ENCODE assay signal across 14 mouse cellular contexts in the genomic region with DNA sequence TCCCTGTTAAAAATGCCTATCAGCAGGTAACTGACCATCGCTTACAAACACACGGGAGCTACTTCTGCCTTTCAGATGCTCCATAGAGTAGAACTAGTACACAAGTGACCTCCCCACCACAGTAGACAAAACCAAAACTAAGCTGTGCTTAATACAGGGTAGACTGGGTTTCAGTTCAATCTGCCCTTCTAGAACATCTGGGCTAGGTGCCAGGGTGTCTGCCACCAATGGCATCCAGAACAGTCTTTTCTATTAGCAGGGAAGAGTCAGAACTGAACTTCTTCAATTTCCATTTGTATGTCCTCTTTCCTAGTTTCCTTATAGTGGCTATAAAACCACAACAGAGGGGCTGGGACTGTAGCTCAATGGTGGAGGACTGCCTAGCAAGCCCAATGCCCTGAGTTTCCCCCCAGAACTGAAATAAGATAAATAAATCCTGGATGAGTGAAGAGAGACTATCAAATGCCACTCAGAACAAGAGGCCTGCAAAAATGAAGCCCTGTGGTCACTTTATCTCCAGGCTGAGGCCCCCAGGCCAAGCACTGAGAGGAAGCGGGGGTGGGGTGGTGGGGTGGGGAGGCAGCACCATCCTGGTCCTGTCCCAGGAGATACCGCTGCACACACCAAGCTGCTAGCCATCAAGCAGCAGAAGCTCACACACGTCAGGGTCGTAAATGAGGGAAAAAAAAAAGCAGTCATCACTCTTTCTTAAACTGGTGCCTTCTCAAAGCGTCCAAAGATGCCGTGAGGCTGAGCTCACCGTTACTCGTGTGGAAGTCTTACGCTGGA. TPM values are rescaled to one million over a fixed set of nuclear protein-coding genes. Genes with fewer than 3 reads are reported as not detected.
DNase-seq lines count a peak whose midpoint lies in the region; ATAC-seq and TF ChIP-seq lines count a peak whose summit lies in the region.
"Had no signal": no experiment of that assay in that cellular context is flagged by ENCODE, and none has a peak within 500 bp of the region (broad histone marks: within the 10 kb centered on the region; RNA-seq: fewer than 3 reads in every experiment).

No protein-coding gene starts in this region.

- H3K36me3 ChIP-seq in heart, embryonic 12.5 days, result peaks cover 65% of the 10 kb centered on the region
- no peaks in the 10 kb centered on the region for H3K36me3 ChIP-seq in liver, embryonic 11.5 days (ENCODE audit: control insufficient read depth, insufficient read depth, low read length)
- H3K36me3 ChIP-seq in forebrain, embryonic 12.5 days (replicated peaks), result peaks cover 47% of the 10 kb centered on the region

- WGBS in heart, embryonic 12.5 days, result 42% methylated on average over 11 of the region's 11 CpGs
- 32% methylated on average over 11 of the region's 11 CpGs for WGBS in liver, embryonic 11.5 days
- 92% methylated on average over 11 of the region's 11 CpGs for WGBS in forebrain, embryonic 12.5 days

- H3K9me3 ChIP-seq in heart, embryonic 12.5 days (replicated peaks), result no peaks in the 10 kb centered on the region; the same call in 1 of the 2 replicates
- no peaks in the 10 kb centered on the region for H3K9me3 ChIP-seq in liver, embryonic 11.5 days (ENCODE audit: control insufficient read depth, low read length)
- H3K9me3 ChIP-seq in forebrain, embryonic 12.5 days, result no peaks in the 10 kb centered on the region
- H3K9me3 ChIP-seq: hindbrain, embryonic 15.5 days; limb, embryonic 13.5 days; midbrain, embryonic 10.5 days had no signal

- peaks cover 16% of the 10 kb centered on the region for H3K4me1 ChIP-seq in heart, embryonic 12.5 days (replicated peaks)
- H3K4me1 ChIP-seq in liver, embryonic 11.5 days (replicated peaks; ENCODE audit: control insufficient read depth, insufficient read depth, low read length), result peaks cover 22% of the 10 kb centered on the region
- no peaks in the 10 kb centered on the region for H3K4me1 ChIP-seq in forebrain, embryonic 12.5 days
- H3K4me1 ChIP-seq: hindbrain, embryonic 15.5 days had no signal

- no peak for ATAC-seq in heart, embryonic 12.5 days (ENCODE audit: insufficient number of reproducible peaks, low FRiP score)
- ATAC-seq in liver, embryonic 11.5 days (replicated peaks; ENCODE audit: low FRiP score), result peak; percentile 79
- no peak for ATAC-seq in forebrain, embryonic 12.5 days (ENCODE audit: low FRiP score)
- ATAC-seq: Patski had no signal

- DNase-seq in heart, adult 8-10 months (ENCODE audit: low spot score), result no peak
- DNase-seq in ovary, postnatal 36 days (ENCODE audit: low spot score), result peak; percentile 31
- DNase-seq in ovary, postnatal 14 days (ENCODE audit: low spot score), result no peak
- peak; percentile 49 for DNase-seq in liver, embryonic 11.5 days (ENCODE audit: low spot score)
- DNase-seq in thymus, postnatal 4 days, result no peak
- no peak for DNase-seq in gastrocnemius, adult 2 months
- DNase-seq: adrenal gland, postnatal 25 days had no signal

- no peak overlapping the region for H3K9ac ChIP-seq in heart, embryonic 12.5 days
- no peak overlapping the region for H3K9ac ChIP-seq in liver, embryonic 11.5 days (ENCODE audit: low read depth, low read length)
- H3K9ac ChIP-seq in forebrain, embryonic 12.5 days, result no peak overlapping the region
- H3K9ac ChIP-seq: hindbrain, embryonic 15.5 days; limb, embryonic 13.5 days had no signal

- H3K27ac ChIP-seq in heart, embryonic 12.5 days (ENCODE audit: poor library complexity, severe bottlenecking), result peak overlapping the region; percentile 37; the same call in 1 of the 2 replicates
- H3K27ac ChIP-seq in liver, embryonic 11.5 days (ENCODE audit: low read depth, low read length), result no peak overlapping the region
- no peak overlapping the region for H3K27ac ChIP-seq in forebrain, embryonic 12.5 days
- no peak overlapping the region for H3K27ac ChIP-seq in gastrocnemius, adult 2 months
- H3K27ac ChIP-seq: hindbrain, embryonic 15.5 days; kidney, postnatal 0 days; limb, embryonic 13.5 days; midbrain, embryonic 10.5 days had no signal

- no peak overlapping the region for H3K4me2 ChIP-seq in heart, embryonic 12.5 days
- H3K4me2 ChIP-seq in liver, embryonic 11.5 days, result peak overlapping the region; percentile 19
- no peak overlapping the region for H3K4me2 ChIP-seq in forebrain, embryonic 12.5 days
- H3K4me2 ChIP-seq: hindbrain, embryonic 15.5 days; limb, embryonic 13.5 days had no signal

- H3K27me3 ChIP-seq in heart, embryonic 12.5 days (replicated peaks), result no peaks in the 10 kb centered on the region
- no peaks in the 10 kb centered on the region for H3K27me3 ChIP-seq in liver, embryonic 11.5 days (replicated peaks; ENCODE audit: control insufficient read depth, insufficient read depth, low read length)
- H3K27me3 ChIP-seq in forebrain, embryonic 12.5 days, result no peaks in the 10 kb centered on the region
- H3K27me3 ChIP-seq: hindbrain, embryonic 15.5 days; limb, embryonic 13.5 days; Patski had no signal

- H3K4me3 ChIP-seq in heart, embryonic 12.5 days, result no peak overlapping the region
- H3K4me3 ChIP-seq in liver, embryonic 11.5 days (ENCODE audit: low read depth, low read length), result no peak overlapping the region
- no peak overlapping the region for H3K4me3 ChIP-seq in forebrain, embryonic 12.5 days (replicated peaks)
- no peak overlapping the region for H3K4me3 ChIP-seq in gastrocnemius, adult 2 months
- H3K4me3 ChIP-seq: hindbrain, embryonic 15.5 days; limb, embryonic 13.5 days; midbrain, embryonic 10.5 days had no signal

- intact Hi-C loops in gastrocnemius, adult 2 months (cut with DNase I), result no loop called here

- TF ChIP-seq CTCF in gastrocnemius, adult 2 months (IDR thresholded peaks at IDR 0.05), result no peak

RNA-seq across cellular contexts. Expression of a gene that starts 35.6 kb away (rescaled TPM):
- polyA plus RNA-seq in heart, embryonic 12.5 days (2016; fragmentation: Nextera tagmentation; extraction: Ambion mirVana), result 260 and 270 TPM in 2 replicates
- total RNA-seq in heart, adult 8-10 months (2022), result 10 to 100 TPM; 76.2 to 78.6 (median 77.5) TPM
- 168 and 169 TPM in 2 replicates for polyA plus RNA-seq in liver, embryonic 11.5 days (2014; fragmentation: Nextera tagmentation; extraction: Ambion mirVana)
- 188 and 201 TPM in 2 replicates for polyA plus RNA-seq in forebrain, embryonic 12.5 days (2016; fragmentation: Nextera tagmentation; extraction: Ambion mirVana)
- 10 to 100 TPM; 64.1 to 71.9 TPM for total RNA-seq in gastrocnemius, adult 2 months (2021)

Comparison
In these comparisons a context has a peak if more than half of its experiments do, and no peak if none do; other contexts are left out.
1. DNase-seq: peak in ovary, postnatal 36 days (single experiment) and liver, embryonic 11.5 days (single experiment); none in heart, adult 8-10 months (single experiment), ovary, postnatal 14 days (single experiment), thymus, postnatal 4 days (single experiment) and gastrocnemius, adult 2 months (single experiment).